ENCODE assay signal across 19 mouse cellular contexts in genomic region chr1:86665091-86665490, GRCm38 (mm10). TPM values are rescaled to one million over a fixed set of nuclear protein-coding genes. Genes with fewer than 3 reads are reported as not detected.
DNase-seq lines count a peak whose midpoint lies in the region.
"Had no signal": no experiment of that assay in that cellular context is flagged by ENCODE, and none has a peak within 500 bp of the region (broad histone marks: within the 10 kb centered on the region; RNA-seq: fewer than 3 reads in every experiment).

No protein-coding gene starts in this region.

- peak; percentile 45 to 50 for DNase-seq in cerebellum, postnatal 10 days
- DNase-seq in cerebellum, adult 8-10 months = no peak
- DNase-seq in cerebellum, postnatal 14 days = peak; percentile 40 to 54
- no peak for DNase-seq in cerebellum, adult 9-11 months
- DNase-seq in cerebellum, postnatal 36 days = peak; percentile 14 to 16
- no peak for DNase-seq in cerebellum, adult 11 months
- DNase-seq in heart, adult 11 months = peak; percentile 82
- no peak for DNase-seq in heart, postnatal 10 days
- DNase-seq: adrenal gland, adult 2 months; adrenal gland, adult 8-10 months; adrenal gland, postnatal 10 days; adrenal gland, postnatal 14 days; adrenal gland, postnatal 25 days; adrenal gland, postnatal 36 days; B cell, adult 2 months; cerebellum, adult 11-12 months had no signal

- intact Hi-C loops in heart, postnatal 10 days (cut with DNase I) = loop anchor here (5.0 kb wide), 1 partner anchor 522 kb away; no protein-coding TSS in a partner anchor

RNA-seq across cellular contexts. Expression of gene Nppc, which starts 5.3 kb away (rescaled TPM):
- under 1 TPM; 0.42 to 0.93 TPM for total RNA-seq in heart, postnatal 10 days (2021)
- total RNA-seq: adrenal gland, adult 8-10 months; adrenal gland, postnatal 25 days; adrenal gland, postnatal 36 days; adrenal gland, postnatal 4 days; G1E; MEL had no signal

RNA-seq across cellular contexts. Expression of gene Dis3l2, which starts 38.5 kb away (rescaled TPM):
- 10 to 100 TPM; 16.0 TPM for total RNA-seq in heart, postnatal 10 days (2021)

Comparison
In these comparisons a context has a peak if more than half of its experiments do, and no peak if none do; other contexts are left out.
1. DNase-seq: peak in cerebellum, postnatal 10 days (2 of 2), cerebellum, postnatal 14 days (2 of 2), cerebellum, postnatal 36 days (2 of 2) and heart, adult 11 months (single experiment); none in cerebellum, adult 8-10 months (single experiment), cerebellum, adult 9-11 months (single experiment), cerebellum, adult 11 months (single experiment) and heart, postnatal 10 days (0 of 2).